Mouse (Mus musculus) liver, adult 2 months (tissue): ENCODE measurements around the gene Auts2. TPM values are rescaled to one million over a fixed set of nuclear protein-coding genes. Genes with fewer than 3 reads are reported as not detected.
A peak's percentile ranks its signal among the peaks of the same experiment; 100 is the strongest.

Experiments used
- DNase-seq: peaks from one replicate; pipeline ENCODE4 v3.0.0-alpha.2; 2011; ENCODE audit warnings: low read depth, low spot score; ENCODE audit errors: extremely low read depth
- H3K27ac ChIP-seq: fragments of 200-500 bp; replicated peaks from 2 replicates; pipeline ENCODE4 v1.5.1; 2012; ENCODE audit warnings: low read depth, mild to moderate bottlenecking, control low read depth, inconsistent platforms, low read length; ENCODE audit not compliant: insufficient read depth
- H3K27me3 ChIP-seq: fragments of 200-500 bp; 2 replicates; pipeline ENCODE4 v1.6.1; 2012; ENCODE audit warnings: mild to moderate bottlenecking, moderate library complexity, low read length, inconsistent platforms; ENCODE audit not compliant: control insufficient read depth, insufficient read depth
- H3K36me3 ChIP-seq: fragments of 200-500 bp; 2 replicates; pipeline ENCODE4 v1.6.1; 2012; ENCODE audit warnings: low read length, inconsistent platforms; ENCODE audit not compliant: control insufficient read depth, insufficient read depth
- H3K4me1 ChIP-seq: fragments of 200-500 bp; 2 replicates; pipeline ENCODE4 v1.6.1; 2011; ENCODE audit warnings: low read length; ENCODE audit not compliant: control insufficient read depth, insufficient read depth
- H3K4me3 ChIP-seq: fragments of 200-500 bp; 2 replicates; pipeline ENCODE4 v1.5.1; 2011; ENCODE audit warnings: low read depth, mild to moderate bottlenecking, control low read depth, low read length, moderate library complexity; ENCODE audit not compliant: insufficient read depth
- H3K79me2 ChIP-seq: fragments of 200-500 bp; 2 replicates; pipeline ENCODE4 v1.6.1; 2012; ENCODE audit warnings: inconsistent platforms, mild to moderate bottlenecking, low read length, moderate library complexity; ENCODE audit not compliant: control insufficient read depth, insufficient read depth
- H3K9ac ChIP-seq: fragments of 200-500 bp; 2 replicates; pipeline ENCODE4 v1.6.1; 2012; ENCODE audit warnings: low read depth, mild to moderate bottlenecking, control low read depth, inconsistent platforms, low read length
- CTCF ChIP-seq: fragments of 200-500 bp; IDR thresholded peaks from 2 replicates; pipeline ENCODE4 v1.5.1; 2011; ENCODE audit warnings: low read depth, low read length, control low read depth
- POLR2A ChIP-seq: fragments of 200-500 bp; IDR thresholded peaks from 2 replicates; pipeline ENCODE4 v1.6.1; 2011; ENCODE audit warnings: low read length, control low read depth; ENCODE audit not compliant: insufficient read depth; ENCODE audit errors: extremely low read depth
- WGBS: fragments of 180-500 bp; shearing (Covaris S2); methylation state at CpG from one replicate; pipeline ENCODE4 v1.1.7; 2018; 5-methylcytosine and 5-hydroxymethylcytosine counted together
- polyA plus RNA-seq: library from polyadenylated mRNA; depleted of rRNA; stranded (reverse); fragments of >200 nt; gene quantifications from 2 replicates; pipeline ENCODE4 v1.2.3, GENCODE M21; 2012
- total RNA-seq: library from RNA; depleted of rRNA; stranded (reverse); fragments of >200 nt; gene quantifications from 2 replicates; pipeline ENCODE4 v1.2.3, GENCODE M21; 2014

The Auts2 gene
- total and polyA plus RNA-seq, 2 experiments = 0.37 to 0.51 TPM

DNA sequence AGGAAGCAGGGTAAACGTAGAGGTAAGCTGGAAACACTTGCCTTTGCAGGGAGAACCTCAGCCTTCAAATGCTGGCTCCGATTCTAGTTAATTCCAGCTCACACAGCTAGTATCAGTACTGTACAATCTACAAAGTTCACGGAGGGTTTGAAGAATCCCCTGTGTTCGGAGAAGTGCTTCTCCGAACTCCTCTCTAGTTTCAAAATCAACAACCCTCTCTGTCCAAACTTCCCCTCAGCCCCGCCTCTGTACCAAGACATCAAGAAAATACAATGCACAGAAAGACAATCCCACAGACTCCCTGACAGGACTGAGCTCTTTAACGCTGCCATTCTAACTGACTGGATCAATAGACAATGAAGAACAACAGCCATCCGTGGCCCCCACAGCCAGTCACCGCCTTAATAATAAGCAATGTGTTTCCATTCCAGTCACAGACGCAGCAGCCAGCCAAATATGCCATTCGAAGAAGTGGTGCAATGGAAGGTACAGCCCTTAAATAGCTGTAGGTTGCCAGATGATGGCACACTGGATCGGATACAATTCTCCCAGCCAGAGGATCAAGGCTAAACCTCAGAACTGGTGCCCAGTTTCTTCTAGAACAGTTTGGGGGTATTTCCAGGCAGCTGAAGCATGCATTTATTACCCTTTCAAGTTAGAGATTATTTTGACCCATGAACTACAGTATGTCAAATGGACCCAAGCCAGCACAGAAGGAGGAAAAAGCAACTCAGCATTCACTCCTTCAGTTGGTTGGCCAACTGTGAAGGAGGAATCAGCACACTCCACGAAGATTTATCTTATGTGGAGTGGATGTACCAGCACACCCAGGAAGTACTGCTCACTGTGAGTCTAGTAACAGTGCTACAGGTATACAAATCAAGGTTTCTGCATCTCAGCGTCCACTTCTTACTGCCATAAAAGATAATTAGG is 151.0 kb downstream of the Auts2 start:
- no peaks in the 10 kb centered on the region for H3K79me2 ChIP-seq
- no peak overlapping the region for H3K4me3 ChIP-seq
- no peaks in the 10 kb centered on the region for H3K4me1 ChIP-seq
- no peak overlapping the region for H3K9ac ChIP-seq
- no peak overlapping the region for H3K27ac ChIP-seq
- no peaks in the 10 kb centered on the region; the same call in 1 of the 2 replicates for H3K27me3 ChIP-seq
- TF ChIP-seq CTCF (no peak), POLR2A (no peak)
- no peaks in the 10 kb centered on the region for H3K36me3 ChIP-seq
- no peak for DNase-seq
- WGBS = 76% methylated on average over 14 of the region's 14 CpGs

DNA sequence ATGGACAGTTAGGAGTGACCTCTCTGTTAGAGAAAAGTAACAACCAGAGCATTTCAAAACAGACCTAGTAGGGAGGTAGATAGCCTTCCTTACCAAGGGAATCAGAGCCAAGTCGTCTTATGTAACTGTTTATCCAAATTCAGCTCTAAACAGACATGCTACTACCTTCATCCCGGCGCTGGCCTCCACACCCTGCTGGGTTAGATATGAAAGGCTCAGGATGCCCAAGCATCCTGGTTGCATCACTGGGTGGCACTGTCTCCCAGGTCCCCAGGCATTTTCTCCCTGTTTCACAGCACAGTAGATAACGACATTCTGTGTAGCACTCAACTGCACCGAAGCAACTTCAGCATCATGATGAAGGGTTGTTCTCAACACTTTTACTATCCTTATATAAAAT is 154.4 kb downstream of the Auts2 start:
- H3K79me2 ChIP-seq = no peaks in the 10 kb centered on the region
- no peak overlapping the region for H3K4me3 ChIP-seq
- WGBS = 64% methylated on average over 5 of the region's 5 CpGs
- no peaks in the 10 kb centered on the region for H3K36me3 ChIP-seq
- no peak overlapping the region for H3K27ac ChIP-seq
- no peak for DNase-seq
- peaks cover 2% of the 10 kb centered on the region; the same call in 1 of the 2 replicates for H3K4me1 ChIP-seq
- H3K27me3 ChIP-seq = peaks cover 3% of the 10 kb centered on the region; the same call in 1 of the 2 replicates
- TF ChIP-seq CTCF = no peak
- no peak for TF ChIP-seq POLR2A
- no peak overlapping the region for H3K9ac ChIP-seq

DNA sequence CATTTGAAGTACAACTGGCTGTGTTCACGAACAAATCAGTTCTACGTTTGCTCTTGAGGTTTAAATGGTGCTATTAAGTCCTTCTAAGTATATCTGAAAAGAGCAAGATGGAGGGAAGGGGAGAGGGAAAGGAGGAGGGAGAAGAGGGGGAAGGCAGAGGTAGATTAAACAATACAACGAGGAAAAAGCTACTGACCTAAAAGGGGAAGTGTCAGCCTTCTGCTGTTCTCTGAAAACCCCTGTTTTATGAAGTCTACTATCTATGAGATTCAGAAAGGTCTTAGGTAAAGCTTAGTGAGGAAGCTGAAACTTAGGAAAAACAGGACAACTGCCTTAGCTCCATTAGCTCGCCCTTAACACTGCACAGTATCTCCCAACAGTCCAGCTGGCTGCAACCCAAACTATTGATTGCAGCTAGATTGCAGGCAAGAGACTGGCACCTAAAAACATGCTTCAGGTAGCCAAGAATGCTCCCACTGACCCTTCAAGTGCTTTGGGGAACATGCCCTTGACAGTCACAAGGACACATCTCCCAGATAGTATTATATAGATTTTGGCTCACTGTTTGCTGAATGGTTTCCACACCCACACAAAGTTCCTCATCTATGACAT is 157.8 kb downstream of the Auts2 start:
- Histone ChIP-seq H3K79me2 (no peaks in the 10 kb centered on the region), H3K4me3 (no peak overlapping the region), H3K9ac (no peak overlapping the region), H3K27ac (no peak overlapping the region), H3K4me1 (peaks cover 2% of the 10 kb centered on the region; the same call in 1 of the 2 replicates), H3K36me3 (no peaks in the 10 kb centered on the region), H3K27me3 (peaks cover 8% of the 10 kb centered on the region; the same call in 1 of the 2 replicates)
- peak; percentile 59 for DNase-seq
- whole genome bisulfite sequencing = 29% methylated on average over 4 of the region's 4 CpGs
- no peak for TF ChIP-seq CTCF
- TF ChIP-seq POLR2A = no peak

DNA sequence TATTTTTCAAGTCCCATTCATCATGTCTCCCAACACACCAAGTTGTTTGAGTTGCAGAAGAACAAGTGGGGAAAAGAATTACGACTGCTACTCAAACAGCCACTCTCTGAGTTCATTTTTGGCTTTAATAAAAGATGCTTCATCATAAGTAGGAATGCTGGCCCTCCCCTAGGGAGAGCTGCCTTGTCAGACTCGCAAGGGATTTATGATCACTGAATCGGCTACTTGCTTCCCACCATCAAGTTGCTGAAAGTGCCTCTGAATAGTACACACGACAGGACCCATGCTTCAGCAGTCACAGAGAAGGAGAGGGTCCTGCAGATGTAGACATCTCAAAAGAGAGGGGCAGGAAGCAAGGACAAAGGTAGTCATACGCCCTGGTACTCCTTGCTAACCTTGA is 162.9 kb downstream of the Auts2 start:
- no peak overlapping the region for H3K4me3 ChIP-seq
- peaks cover 8% of the 10 kb centered on the region; the same call in 1 of the 2 replicates for H3K27me3 ChIP-seq
- WGBS = 88% methylated on average over 5 of the region's 5 CpGs
- H3K4me1 ChIP-seq = peaks cover under 1% of the 10 kb centered on the region; the same call in 1 of the 2 replicates
- TF ChIP-seq POLR2A (no peak), CTCF (no peak)
- H3K27ac ChIP-seq = no peak overlapping the region
- no peaks in the 10 kb centered on the region for H3K36me3 ChIP-seq
- no peak for DNase-seq
- no peaks in the 10 kb centered on the region for H3K79me2 ChIP-seq
- H3K9ac ChIP-seq = no peak overlapping the region

DNA sequence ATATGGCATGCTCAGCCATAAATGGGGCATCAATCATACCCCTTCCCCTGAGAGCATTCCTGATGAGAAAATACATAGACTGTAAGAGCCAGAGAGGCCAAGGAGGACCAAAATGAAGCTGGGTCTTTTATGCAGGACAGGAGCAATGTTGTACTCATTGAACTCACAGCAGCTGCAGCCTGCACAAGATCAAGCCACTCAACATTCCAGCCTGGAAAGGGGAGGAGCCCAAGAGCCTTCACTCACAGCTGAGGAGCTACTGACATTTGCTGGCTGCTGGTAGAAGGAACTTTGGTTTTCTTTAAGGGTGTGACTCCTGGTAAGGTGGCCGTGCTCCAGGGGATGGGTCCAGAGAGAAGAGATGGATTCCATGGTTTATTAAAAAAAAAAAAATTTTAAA is 164.2 kb downstream of the Auts2 start:
- 92% methylated on average over 1 of the region's 1 CpGs for WGBS
- Histone ChIP-seq H3K36me3 (no peaks in the 10 kb centered on the region), H3K4me3 (no peak overlapping the region), H3K27me3 (peaks cover 5% of the 10 kb centered on the region; the same call in 1 of the 2 replicates), H3K9ac (no peak overlapping the region), H3K27ac (no peak overlapping the region), H3K79me2 (no peaks in the 10 kb centered on the region), H3K4me1 (no peaks in the 10 kb centered on the region)
- DNase-seq = no peak
- TF ChIP-seq POLR2A (no peak), CTCF (no peak)
